Mouse (Mus musculus) WW6 (cell line): ENCODE data around the gene Itih1.

Source experiments
- DNase-seq: peaks from one replicate; pipeline ENCODE4 v3.0.0-alpha.2; 2013; ENCODE audit warnings: low read depth, low spot score

The Itih1 gene

DNA sequence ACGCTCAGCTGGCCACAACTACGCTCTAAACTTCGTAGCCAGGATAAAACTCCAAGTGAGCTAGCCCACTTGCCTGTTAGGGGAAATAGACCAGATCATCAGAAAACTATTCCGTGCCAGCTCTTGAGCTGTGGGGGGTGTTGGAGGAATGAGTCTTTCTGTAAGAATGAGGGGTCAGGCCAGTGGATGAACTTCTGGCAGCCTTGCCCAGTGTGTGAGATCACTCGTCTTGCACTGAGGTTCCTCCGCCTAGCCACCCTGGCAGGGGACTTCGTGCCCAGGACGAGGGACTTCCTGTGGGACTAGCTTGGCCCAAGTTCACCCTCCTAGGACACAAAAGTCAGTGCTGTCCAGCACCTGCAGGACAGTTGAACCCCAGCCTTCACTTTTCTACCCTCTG, 38.8 kb downstream of the Itih1 start:
- DNase-seq = no peak

DNA sequence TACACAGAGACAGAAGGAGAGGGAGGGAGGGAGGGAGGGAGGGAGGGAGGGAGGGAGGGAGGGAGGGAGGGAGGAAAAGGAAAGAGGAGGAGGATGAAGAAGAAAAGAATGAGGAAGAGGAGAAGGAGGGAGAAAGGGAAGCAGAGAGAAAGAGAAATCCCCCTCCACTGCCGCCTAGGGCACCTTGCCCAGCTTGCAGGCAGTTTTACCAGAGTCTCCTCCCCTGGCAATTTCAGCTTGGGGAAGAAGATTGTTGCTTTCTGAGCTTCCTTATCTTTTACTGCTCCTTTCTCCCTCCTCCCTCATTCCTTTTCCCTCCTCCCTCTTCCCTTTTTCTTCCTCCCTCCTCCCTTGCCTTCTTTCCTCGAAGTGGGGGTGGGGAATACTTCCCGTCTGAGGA, 40.1 kb downstream of the Itih1 start:
- no peak for DNase-seq

GRCm38 (mm10) chr14:30902628-30903027, 40.5 kb downstream of the Itih1 start:
- DNase-seq = no peak

DNA sequence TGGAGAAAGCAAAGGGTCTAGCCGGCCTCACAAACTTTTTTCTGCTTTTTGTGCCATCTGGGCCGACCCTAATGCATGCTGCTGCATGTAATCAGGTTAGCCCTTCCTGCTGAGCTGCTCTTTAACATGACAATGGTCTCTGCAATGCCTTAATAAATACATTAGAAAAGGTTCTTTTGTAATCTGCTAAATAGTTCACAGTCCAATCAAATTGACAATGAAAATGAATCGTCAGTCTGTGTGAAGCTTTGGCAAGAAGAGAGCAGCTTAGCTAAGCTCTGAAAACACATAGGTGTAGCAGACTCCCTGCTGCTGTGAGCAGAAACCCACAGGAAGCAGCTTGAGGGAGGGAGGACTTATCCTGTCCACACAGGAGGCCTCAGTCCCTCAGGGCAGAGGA, 43.1 kb downstream of the Itih1 start:
- peak; percentile 29 for DNase-seq

DNA sequence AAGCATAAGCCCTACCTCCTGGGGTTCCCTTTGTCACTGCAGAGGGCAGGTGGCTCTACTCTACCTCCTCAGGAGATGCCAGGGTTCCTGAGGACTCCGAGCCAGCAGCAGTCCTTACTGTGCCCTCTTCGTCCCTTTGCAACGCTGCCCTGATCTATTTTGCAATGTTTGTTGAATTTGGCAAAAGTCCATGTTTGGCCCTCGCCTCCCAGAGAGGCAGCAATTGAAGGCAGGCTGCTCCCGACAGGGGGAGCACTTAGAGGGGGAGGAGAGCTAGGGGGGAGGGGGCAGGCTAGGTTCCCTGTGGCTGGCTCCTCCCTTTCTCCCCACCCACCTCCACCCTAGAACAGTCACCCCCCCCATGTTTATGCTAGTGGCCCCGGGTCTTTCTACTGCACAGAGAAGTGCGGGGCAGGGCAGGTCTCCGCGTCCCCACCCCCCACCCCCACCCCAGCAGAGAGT, 54.8 kb downstream of the Itih1 start:
- no peak for DNase-seq

DNA sequence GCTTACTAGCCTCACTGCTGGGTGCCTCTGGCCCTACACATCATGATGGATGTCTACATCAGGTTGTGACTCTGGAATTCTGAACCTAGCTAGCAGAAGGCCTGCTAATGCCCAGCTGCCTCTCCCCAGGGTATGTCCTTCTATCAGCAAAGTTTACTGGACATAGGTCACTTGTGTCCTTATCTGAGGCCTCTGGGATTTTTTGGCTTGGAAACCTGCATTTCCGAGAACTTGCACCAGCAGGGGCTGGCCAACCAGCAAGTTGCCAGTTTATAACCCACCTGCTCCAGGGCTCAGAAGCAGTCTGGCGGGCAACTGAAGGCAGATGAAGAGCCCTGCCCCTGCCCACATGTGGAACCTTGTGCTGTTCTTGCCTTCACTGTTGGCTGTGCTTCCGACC, 56.9 kb downstream of the Itih1 start, which contains the start of gene Itih4:
Gene Itih4 (plus strand): TSS at position 273 of the 400 bp plus-strand sequence.
- DNase-seq = no peak

- DNase-seq = no peak
These were observed 57.8 kb downstream of the Itih1 start for GRCm38 (mm10) chr14:30885298-30885697.

- no peak for DNase-seq
These were observed 61.4 kb downstream of the Itih1 start for GRCm38 (mm10) chr14:30881718-30882108.

DNA sequence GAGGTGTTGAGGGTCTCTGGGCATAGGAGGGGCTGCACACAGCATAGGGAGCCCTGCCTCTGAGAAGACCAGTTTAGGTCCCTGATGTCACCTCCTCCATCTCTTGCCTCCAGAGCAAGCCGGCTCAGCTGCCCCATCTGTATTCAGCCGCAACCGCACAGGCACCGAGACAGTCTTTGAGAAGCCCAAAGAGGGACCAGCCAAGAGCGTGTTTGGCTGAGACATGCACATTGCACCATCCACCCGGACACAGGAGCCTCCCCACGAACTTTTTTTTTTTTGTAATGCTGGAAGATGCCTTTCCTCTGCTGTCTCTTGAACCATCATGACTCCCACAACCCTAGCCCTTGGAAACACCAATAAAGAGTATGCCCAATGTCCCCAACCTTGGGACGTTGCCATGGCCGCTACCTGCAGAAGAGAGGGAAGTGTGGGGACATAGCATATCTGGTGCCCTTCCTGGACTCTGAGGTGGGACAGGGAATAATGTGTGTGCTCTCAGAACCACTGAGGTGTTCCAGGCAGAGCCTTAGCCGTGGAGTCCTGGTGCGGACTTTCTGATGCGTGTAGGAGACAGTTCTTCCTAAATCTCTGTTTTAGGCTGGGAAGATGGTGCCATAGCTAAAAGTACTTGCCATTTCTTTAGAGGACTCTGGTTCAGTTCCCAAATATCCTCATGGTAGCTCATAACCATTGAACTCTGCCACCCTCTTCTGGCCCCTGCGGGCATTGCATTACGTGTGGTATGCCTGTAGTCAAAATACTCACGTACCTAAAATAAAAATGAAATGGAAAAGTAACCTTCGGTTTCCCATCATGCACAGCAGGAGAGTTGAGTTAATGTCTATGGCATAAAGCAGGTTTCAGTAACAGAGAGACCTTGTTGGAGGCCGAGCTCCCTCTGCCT, 62.0 kb downstream of the Itih1 start:
- no peak for DNase-seq

DNA sequence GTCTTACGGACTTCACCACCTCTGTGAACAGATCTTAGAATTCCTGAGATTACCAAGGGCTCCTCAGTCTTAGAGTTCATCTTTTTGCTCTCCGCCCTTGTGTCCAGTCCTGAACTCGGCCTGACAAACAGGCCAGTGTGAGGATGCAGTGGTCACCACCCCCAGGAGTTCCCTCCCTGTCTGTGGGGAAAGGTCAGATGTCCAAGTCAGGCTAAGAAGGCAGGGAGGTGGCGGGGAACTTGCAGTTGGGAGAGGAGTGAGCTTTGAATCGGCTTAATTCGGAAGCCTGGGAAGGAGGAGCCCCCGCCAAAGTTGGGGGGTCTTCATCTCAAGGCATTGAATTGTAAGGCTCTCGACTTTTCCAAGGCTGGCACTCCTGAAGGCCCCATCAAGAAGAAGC, 62.8 kb downstream of the Itih1 start:
- DNase-seq = no peak

DNA sequence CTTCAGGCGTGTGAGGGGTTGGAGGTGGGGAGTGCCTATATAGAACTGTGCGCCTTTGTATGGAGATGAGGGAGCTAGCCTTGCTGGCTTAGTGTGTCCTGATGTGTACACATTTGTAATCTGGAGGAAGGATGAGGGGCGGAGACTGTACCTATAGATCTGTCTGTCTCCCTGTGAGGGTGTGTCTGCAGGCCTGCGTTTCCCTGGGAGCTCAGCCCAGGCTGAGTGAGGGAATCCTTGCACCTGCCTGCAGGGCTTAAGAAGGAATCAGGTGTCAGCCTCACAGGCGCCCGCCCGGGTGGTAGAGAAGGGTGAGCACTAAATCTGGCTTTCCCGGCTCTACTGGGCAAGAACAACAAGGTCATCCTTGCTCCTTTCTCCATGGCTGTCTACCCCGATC, 63.3 kb downstream of the Itih1 start:
- no peak for DNase-seq
